ENCODE assay signal across 22 mouse cellular contexts in the genomic region with DNA sequence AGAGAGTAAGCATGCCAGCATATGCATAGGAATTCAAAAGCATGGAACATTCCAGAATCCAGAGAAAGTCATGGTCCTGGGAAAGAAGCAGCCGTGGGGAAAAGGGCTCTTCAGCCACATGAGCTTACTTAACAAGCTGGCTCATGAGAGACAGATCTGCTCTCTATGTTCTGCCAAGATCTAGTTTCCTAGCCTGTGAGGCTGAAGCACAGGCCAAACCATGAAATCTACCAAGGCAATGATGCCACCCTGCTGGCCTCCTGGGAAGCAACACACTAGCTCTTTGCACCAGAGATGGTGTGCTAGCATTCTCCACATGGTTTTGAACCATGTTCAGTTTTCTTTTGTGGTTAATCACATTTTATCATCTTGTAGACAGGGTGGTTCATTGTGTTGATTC.
DNase-seq lines count a peak whose midpoint lies in the region; TF ChIP-seq lines count a peak whose summit lies in the region.
"Had no signal": no experiment of that assay in that cellular context is flagged by ENCODE, and none has a peak within 500 bp of the region (broad histone marks: within the 10 kb centered on the region; RNA-seq: fewer than 3 reads in every experiment).

No protein-coding gene starts in this region.

- H3K27ac ChIP-seq in gastrocnemius, adult 2 months, result no peak overlapping the region
- H3K27ac ChIP-seq: embryonic facial prominence, embryonic 12.5 days; embryonic facial prominence, embryonic 15.5 days; heart, embryonic 15.5 days; hindbrain, embryonic 14.5 days; hindbrain, postnatal 0 days had no signal

- DNase-seq in gastrocnemius, adult 2 months, result peak; percentile 62
- no peak for DNase-seq in gastrocnemius, postnatal 10 days
- peak; percentile 24 to 34 for DNase-seq in heart, adult 9 months (ENCODE audit: low spot score in 2 of 2)
- no peak for DNase-seq in heart, postnatal 25 days (ENCODE audit: low spot score)
- peak; percentile 6 for DNase-seq in gastrocnemius, postnatal 14 days
- peak; percentile 71 for DNase-seq in skeletal muscle tissue, adult 2 months (ENCODE audit: low read depth, low spot score)
- no peak for DNase-seq in layer of hippocampus, adult 9-10 months (ENCODE audit: low spot score)
- DNase-seq: adrenal gland, adult 8-10 months; cerebellum, adult 11 months; cerebellum, adult 2 months; cerebellum, adult 9-11 months; cerebellum, postnatal 25 days; forebrain, postnatal 0 days; heart, postnatal 4 days; kidney, adult 18-20 months; kidney, adult 9 months had no signal

- H3K4me3 ChIP-seq in gastrocnemius, adult 2 months, result no peak overlapping the region
- H3K4me3 ChIP-seq: embryonic facial prominence, embryonic 12.5 days; embryonic facial prominence, embryonic 15.5 days; heart, embryonic 12.5 days; heart, embryonic 15.5 days had no signal

- intact Hi-C loops in gastrocnemius, adult 2 months (cut with DNase I), result no loop called here
- intact Hi-C loops in heart, postnatal 25 days (cut with DNase I), result no loop called here
- intact Hi-C loops in gastrocnemius, postnatal 14 days (cut with DNase I; ENCODE audit: low total_unique reads), result no loop called here

- peak; percentile 45 for TF ChIP-seq CTCF in gastrocnemius, adult 2 months (IDR thresholded peaks at IDR 0.05)

Comparison
In these comparisons a context has a peak if more than half of its experiments do, and no peak if none do; other contexts are left out.
1. DNase-seq: peak in gastrocnemius, adult 2 months (single experiment), heart, adult 9 months (2 of 2), gastrocnemius, postnatal 14 days (single experiment) and skeletal muscle tissue, adult 2 months (single experiment); none in gastrocnemius, postnatal 10 days (single experiment), heart, postnatal 25 days (single experiment) and layer of hippocampus, adult 9-10 months (single experiment).